Mouse (Mus musculus) heart, postnatal 25 days (tissue): ENCODE measurements around the gene Anxa8. TPM values are rescaled to one million over a fixed set of nuclear protein-coding genes. Genes with fewer than 3 reads are reported as not detected.

Experiments used
- DNase-seq: peaks from one replicate; pipeline ENCODE4 v3.0.0; 2022; ENCODE audit warnings: low spot score
- intact Hi-C: fragments of 180-260 bp; cut with DNase I; formaldehyde crosslinking; loops from one replicate; pipeline ENCODE4 v1.15.1; 2025
- total RNA-seq, 2 experiments: library from RNA; stranded (reverse); gene quantifications; 2 replicates each; pipeline ENCODE4 v1.2.3; 2021

Anxa8 gene
- total RNA-seq, 2 experiments from 2014 or later: 3.1 to 3.8 TPM

GRCm38 (mm10) chr14:34107594-34107993 is 21.8 kb downstream of the Anxa8 start:
- intact Hi-C loops: loop anchor here (5.0 kb wide), 1 partner anchor 45 kb away; the partner anchor contains the start of gene Npy4r
- DNase-seq: no peak

DNA sequence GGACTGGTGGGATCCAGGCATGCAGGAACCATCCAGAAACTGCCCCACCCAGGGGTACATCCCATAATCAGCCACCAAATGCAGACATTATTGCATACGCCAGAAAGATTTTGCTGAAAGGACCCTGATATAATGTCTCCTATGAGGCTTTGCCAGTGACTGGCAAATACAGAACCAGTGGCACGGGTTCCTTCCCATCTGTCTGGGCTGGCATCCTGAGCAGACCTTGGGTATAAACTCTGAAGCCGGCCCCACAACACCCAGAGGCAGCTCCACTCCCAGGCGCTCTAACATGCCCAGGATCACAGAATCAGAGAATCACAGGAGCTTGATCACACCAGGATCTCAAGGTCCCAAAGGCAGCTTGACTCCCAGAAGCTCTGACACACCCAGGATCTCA is 28.5 kb downstream of the Anxa8 start:
- no peak for DNase-seq

GRCm38 (mm10) chr14:34119046-34119723 is 33.4 kb downstream of the Anxa8 start:
- no peak for DNase-seq
- intact Hi-C loops: no loop called here

More for the DNA sequence above, 28.5 kb downstream of the Anxa8 start:
- intact Hi-C loops: no loop called here

- DNase-seq: no peak
Observed at GRCm38 (mm10) chr14:34120016-34120910, 34.5 kb downstream of the Anxa8 start.

DNA sequence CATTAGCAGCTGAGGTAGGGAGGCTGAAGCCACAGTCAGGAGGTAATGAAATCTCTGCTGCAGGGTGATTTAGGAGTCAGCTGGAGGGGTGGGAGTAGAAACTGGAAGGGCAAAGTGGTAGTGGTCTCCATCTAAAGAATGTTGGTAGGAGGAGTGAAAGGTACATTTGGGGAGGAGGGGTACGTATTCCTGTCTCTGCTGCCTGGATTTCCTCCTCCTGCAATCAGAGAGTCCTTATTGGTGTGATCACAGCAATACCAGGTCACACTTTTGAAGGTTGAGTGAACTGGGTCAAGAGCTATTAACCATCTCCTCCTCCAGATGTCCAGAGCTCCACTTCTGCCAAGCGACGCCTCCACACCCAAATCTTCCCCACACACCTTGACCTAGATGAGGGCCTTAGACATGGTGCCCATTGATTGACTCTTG is 35.2 kb downstream of the Anxa8 start:
- DNase-seq: no peak
- intact Hi-C loops: no loop called here

More at GRCm38 (mm10) chr14:34120016-34120910, 34.5 kb downstream of the Anxa8 start:
- intact Hi-C loops: no loop called here

DNA sequence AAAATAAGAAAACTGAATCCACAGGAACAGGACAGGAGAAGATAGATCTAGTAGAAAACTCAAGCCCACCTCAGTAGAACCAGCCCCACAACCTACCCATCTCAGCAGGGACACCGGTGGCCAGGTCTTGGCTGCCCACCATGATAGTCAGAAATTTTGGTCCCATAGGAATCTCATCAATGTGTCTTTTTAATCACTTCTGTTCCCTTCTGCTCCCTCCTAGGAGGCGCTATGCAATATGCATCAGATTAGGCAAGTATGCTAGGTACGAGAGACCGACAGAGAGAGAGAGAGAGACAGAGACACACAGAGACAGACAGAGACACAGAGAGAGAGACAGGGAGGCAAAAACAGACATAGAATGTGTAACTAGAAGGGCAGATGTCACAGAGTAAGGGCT is 35.9 kb downstream of the Anxa8 start:
- no peak for DNase-seq
- intact Hi-C loops: no loop called here

DNA sequence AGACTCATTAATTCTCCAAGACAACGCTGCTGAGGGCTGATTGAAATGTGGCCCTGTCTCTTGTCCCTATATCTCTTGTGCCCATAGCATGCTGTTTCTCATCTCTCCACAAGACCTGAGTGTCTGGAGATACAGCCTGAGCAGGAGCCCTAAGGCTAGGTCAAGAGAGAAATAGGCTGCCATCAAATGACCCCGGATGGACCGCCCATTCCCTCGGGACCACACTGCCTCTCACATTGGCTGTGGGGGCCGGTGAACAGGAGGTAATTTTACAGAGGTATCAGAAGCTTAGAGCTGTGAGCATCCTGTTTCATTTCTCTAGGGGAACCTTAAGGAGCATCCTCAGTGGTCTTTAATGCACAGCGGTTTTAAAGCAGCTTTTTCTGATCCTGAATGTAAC is 45.4 kb downstream of the Anxa8 start:
- no peak for DNase-seq
- intact Hi-C loops: no loop called here

GRCm38 (mm10) chr14:34135391-34135790 is 49.6 kb downstream of the Anxa8 start:
- intact Hi-C loops: no loop called here
- DNase-seq: no peak

- no peak for DNase-seq
- intact Hi-C loops: no loop called here
Observed at GRCm38 (mm10) chr14:34139671-34140664, 54.2 kb downstream of the Anxa8 start.

DNA sequence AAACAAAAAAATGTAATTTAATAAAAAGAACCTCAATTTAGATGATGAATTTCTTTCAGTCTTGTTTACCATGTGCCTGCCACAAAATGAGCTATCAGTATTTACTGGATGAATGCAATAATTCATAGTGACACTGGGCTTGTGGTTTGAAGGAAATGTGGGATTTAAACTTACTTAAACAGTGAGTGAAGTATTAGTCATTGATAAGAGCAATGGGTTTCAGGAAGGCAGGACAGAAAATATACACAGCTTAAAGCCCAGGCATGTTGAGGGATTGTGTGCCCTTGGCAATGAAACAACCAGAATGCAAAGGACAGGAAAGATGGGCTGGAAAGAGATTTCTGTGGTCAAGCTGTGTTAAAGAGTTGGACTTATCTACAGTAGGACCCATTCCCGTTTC is 56.5 kb downstream of the Anxa8 start:
- intact Hi-C loops: no loop called here
- DNase-seq: no peak

- no peak for DNase-seq
- intact Hi-C loops: no loop called here
Observed at GRCm38 (mm10) chr14:34142915-34143314, 57.1 kb downstream of the Anxa8 start.

Other genes starting within 250 kb of the Anxa8 start
- 1 to 10 TPM; 1.6 to 1.7 TPM for gene Gdf10, start 162.4 kb upstream of the Anxa8 start, total RNA-seq
- gene Gdf2, start 144.9 kb upstream of the Anxa8 start, total RNA-seq: under 1 TPM; 0.26 to 0.36 TPM
- not detected for gene Rbp3, start 132.0 kb upstream of the Anxa8 start, total RNA-seq
- gene Zfp488, start 107.2 kb upstream of the Anxa8 start, total RNA-seq: not detected
- not detected for gene Gm30083, start 70.8 kb upstream of the Anxa8 start, total RNA-seq
- gene Gm5460, start 69.2 kb upstream of the Anxa8 start, total RNA-seq: not detected
- not detected for gene Antxrl, start 33.3 kb upstream of the Anxa8 start, total RNA-seq
- not detected for gene A630023A22Rik, start 16.8 kb downstream of the Anxa8 start, total RNA-seq
- under 1 TPM; 0.17 to 0.23 TPM for gene Npy4r, start 66.5 kb downstream of the Anxa8 start, total RNA-seq
- under 1 TPM; 0.08 to 0.28 TPM for gene Gprin2, start 115.7 kb downstream of the Anxa8 start, total RNA-seq
- under 1 TPM; 0.70 to 0.75 TPM for gene Syt15, start 133.6 kb downstream of the Anxa8 start, total RNA-seq
- 1 to 10 TPM; 8.3 to 8.4 TPM for gene Shld2, start 224.5 kb downstream of the Anxa8 start, total RNA-seq
- 100 to 1,000 TPM; 126 to 142 TPM for gene Glud1, start 224.7 kb downstream of the Anxa8 start, total RNA-seq